Mouse (Mus musculus) cortical plate, adult 2 months (tissue): ENCODE data around the gene Hmgn1.

Experiments
- CTCF ChIP-seq: fragments of 200-500 bp; IDR thresholded peaks from 2 replicates; pipeline ENCODE4 v1.5.1; 2011; ENCODE audit warnings: mild to moderate bottlenecking, control low read depth, low read length; ENCODE audit not compliant: insufficient read depth; ENCODE audit errors: extremely low read depth
- POLR2A ChIP-seq: fragments of 200-500 bp; IDR thresholded peaks from 2 replicates; pipeline ENCODE4 v1.6.1; 2011; ENCODE audit warnings: mild to moderate bottlenecking, low read length, control low read depth; ENCODE audit not compliant: insufficient read depth; ENCODE audit errors: extremely low read depth

DNA sequence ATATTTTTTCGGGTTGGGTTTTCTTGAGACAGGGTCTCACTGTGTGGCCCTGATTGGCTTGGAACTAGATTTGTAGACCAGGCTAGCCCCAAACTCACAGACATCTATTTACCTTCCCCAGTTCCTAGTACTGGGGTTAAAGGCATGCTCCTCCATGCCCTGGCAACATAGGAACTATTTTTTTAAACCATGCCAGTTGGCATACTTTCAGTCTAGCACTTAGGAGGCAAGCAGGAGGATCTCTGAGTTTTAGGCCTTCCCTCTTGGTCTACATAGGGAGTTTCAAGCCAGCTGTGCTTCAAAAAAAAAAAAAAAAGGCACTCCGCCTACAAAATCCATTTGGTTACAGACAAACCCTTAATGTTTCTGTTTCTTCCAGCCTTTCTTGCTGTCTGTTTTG lies 26.9 kb upstream of the Hmgn1 start:
- no peak for TF ChIP-seq CTCF
- no peak for TF ChIP-seq POLR2A
